Mouse (Mus musculus) spleen, postnatal 14 days (tissue): ENCODE data around the gene Gatm.
A peak's percentile ranks its signal among the peaks of the same experiment; 100 is the strongest.

ENCODE experiments used
- DNase-seq, 2 experiments: peaks; one replicate each; pipeline ENCODE4 v3.0.0; 2021 to 2022; ENCODE audit warnings: low spot score in 2 of 2

Gene Gatm

GRCm38 (mm10) chr2:122610746-122611653, at the start of gene Gatm:
Gene Gatm (minus strand): TSS chr2:122611303.
- DNase-seq = peak; percentile 29 to 50

- DNase-seq = no peak
These were observed 48.7 kb upstream of the Gatm start for GRCm38 (mm10) chr2:122659825-122660224.

DNA sequence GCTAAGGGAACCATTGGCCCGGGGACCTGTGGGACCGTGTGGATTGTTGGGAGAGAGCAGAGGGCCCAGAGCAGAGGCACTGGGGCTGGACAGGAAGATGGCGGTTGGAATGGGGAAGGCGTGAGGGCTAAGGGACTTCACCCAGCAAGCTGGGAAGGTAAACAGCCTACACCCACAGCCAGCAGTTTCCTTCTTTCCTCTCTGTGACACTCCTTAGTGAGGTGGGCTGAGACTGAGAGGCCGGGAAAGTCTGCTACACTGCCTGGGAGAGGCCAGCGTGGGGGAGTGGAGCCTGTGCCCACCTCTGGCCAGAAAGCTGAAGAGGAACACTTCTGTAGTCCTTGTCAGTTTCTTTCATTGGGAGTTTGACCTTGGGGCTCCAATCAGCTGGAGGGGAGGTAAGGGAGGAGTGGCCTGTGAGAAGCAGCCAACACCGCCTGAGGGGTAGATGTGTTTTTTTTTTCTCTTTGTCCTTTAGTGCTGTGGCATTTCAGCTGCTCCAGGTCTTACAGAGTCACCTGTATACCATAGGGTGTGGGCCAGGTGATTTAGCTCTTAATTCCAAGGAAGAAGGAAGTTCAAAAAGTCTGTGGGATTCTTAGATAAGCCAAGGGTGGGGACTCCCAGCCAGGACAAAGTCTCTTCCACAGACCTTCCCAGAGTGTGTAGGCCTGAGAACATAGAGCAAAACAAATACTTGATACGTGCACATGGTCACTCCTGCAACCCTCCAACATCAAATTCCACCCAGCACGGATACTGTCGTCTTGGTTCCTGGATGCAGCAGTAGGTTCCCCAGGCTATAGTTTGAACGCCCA, 46.8 kb upstream of the Gatm start:
- no peak for DNase-seq

DNA sequence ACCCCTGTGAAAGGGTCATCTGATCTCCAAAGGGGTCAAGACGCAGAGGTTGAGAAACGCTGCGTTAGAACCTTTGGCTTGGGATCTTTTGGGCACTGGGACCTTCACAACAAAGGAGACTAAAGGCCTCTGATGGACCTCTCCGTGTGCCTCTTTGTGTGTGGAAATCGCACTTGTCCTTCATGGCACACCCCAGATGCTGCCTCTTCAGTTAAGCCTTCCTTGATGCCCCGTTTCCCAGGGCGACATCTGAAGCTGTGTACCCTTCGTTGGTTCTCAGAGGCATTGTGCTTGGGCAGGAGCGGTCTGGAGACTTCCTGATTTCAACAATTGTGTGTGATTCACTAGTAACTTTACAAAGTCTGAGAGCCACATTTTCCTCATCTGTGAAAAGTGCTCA, 45.7 kb upstream of the Gatm start:
- no peak for DNase-seq

- DNase-seq = no peak
These were observed 44.9 kb upstream of the Gatm start for GRCm38 (mm10) chr2:122656052-122656451.

DNA sequence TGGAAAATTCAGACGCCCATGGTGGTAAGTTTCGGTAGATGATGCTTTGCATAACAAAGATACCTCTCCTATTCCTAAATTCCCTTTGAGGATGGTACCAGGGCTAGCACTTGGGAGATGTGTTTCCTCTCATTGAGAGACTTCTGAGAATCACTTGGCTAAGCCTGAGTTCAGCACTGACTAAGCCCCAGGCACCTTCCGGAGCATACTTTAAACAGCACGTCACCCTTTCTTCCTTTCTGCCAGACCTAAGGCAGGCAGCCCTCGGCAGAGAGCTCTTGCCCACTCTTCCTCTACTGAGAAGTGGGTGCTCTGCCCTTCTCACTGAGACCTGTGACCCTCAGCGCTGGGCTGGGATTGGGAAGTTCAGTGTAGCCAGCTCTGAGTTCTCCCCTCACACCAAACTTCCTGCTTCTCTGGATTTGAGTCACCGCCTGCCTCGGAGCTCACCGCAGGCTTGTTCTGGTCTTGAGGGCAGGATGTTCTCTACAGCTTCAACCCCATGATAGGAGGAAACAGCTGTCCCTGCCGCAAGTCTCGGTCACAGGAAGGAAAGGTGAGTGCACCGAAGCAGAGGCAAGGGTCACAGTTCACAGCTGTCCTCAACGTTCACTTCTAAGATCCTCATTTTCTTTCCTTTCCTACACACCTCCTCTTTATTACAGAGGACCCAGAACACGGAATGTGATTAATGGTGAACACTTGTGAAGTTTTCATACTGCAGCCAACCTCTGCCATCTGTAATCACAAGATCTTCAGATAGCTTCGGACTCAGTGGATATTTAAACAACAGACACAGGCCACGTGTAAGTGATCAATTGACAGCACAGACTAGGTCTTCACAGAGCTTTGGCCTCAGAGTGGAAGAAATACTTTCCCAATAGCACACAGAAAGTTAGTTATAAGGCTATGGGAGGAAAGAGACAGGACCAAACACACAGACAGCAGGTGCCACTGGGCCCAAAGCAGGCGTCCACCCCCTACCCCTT, 41.3 kb upstream of the Gatm start:
- peak; percentile 39 to 50 for DNase-seq

DNA sequence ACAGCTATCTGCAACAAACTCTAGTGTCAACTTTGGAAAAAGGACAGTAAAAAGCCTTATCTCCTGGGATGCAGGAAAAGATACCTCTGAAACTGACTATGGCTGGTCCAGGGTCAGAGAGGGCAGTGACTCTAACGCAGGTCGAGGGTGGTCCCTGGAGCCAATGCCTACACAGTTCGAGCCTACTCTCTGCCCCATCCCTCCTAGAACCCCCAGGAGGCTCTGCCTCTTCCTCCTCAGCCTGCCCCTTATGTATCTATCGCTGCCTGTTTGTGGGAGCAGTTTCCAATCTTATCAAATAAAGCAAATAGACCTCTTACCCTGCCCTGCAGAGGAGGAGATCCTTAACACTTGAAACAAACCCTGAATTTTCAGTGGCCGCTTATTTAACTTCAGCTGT, 27.6 kb upstream of the Gatm start:
- no peak for DNase-seq

GRCm38 (mm10) chr2:122638029-122638428, 26.9 kb upstream of the Gatm start:
- DNase-seq = no peak

DNA sequence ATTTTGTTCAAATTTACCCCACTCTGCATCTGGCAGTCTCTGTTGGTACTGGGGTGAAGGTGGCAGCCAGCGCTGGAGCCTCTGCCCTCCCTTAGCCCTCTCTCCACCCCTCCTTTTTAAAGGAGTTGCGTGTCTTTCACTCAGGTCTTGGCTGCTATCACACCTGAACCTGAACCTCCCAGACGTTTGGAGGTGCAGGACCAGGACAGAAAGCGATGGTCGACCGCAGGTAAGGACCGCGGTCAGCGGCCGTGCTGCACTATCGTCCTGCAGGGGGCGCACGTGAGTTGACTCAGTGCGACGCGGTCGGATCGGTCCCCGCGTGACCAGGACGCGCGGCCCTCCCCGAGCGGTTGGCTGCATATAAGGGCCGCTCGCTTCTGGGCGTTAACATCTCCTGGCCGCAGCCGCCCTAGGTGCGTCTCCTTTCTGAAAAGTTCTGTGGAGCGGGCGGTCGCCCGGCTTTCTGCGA, 26.5 kb upstream of the Gatm start:
- peak; percentile 46 to 71 for DNase-seq

DNA sequence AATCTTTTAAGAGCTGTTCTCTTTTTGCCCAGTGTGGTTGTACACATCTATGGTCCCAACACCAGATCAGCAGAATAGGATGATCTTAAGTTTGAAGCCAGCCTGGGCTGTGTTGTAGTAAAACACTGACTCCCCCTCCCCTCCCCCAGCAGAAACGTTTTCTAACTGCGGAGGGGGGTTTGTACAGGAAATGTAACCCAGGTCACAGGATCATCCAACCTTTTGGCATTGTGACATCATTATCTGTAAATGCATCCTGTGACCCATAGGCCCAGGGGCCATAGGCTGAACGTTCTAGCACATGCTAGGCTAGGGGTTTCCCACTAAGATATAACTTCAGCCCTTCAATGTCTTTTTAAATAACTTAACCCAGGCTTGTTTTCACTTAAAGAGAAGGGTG, 25.6 kb upstream of the Gatm start, which contains the start of gene AA467197:
Gene AA467197, plus strand, starts transcription at position 301 of the 400 bp plus-strand sequence.
- DNase-seq = no peak

DNA sequence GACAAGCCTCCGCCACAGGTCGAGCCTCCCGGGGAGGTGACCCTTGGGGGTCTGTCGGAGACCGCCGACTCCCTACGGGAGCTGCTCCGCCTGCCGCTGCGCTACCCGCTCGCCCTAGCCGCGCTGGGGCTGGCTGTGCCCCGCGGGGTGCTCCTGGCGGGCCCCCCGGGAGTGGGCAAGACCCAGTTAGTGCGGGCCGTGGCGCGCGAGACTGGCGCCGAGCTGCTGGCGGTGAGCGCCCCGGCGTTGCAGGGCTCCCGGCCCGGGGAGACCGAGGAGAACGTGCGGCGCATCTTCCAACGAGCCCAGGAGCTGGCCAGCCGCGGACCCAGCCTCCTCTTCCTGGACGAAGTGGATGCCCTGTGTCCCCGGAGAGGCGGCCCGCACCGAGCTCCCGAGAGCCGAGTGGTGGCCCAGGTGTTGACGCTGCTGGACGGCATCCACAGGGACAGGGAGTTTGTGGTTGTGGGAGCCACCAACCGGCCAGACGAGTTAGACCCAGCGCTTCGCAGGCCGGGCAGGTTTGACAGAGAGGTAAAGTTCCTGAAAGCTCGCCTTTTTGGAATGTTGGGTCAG, 20.2 kb upstream of the Gatm start:
- no peak for DNase-seq

GRCm38 (mm10) chr2:122630465-122631225, 19.5 kb upstream of the Gatm start:
- peak; percentile 60 to 69 for DNase-seq

DNA sequence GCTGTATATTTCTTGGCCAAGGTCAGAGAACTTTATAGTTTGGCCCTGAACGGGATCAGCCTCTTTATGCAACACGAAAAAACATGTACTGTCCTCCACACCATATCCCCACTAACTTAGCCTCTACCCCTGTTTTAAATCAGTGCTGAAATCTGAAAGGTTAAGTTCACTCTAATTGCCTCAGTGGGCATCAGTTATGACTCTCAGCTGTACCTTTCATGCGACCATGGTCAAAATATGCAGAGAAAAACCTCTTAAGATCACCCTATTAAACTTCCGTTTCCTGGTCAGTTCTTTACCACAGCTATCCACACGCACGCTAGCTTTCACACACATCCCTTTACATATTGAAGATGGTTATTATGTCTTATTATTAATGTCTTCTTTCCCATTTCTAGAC, 18.8 kb upstream of the Gatm start:
- DNase-seq = no peak

GRCm38 (mm10) chr2:122628976-122629375, 17.9 kb upstream of the Gatm start:
- peak; percentile 31 to 65 for DNase-seq

DNA sequence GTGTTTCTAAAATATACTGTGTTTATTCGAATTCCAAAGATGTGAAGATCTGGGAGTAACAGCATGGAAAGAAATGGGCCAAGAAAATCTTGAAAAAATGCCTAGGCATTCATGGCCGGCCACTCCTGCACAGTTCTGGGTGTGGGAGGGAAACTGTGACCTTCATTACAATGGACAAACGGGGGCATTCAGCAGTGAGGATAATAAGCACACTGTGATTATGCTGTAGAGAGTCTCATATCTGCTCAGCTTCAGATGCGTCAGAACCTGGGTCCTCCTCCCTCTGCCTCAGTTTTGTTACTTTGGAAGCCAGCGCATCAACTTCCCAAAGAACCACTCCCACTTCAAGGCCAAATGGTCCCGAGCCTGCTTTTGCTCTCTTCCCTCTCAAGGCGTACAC, 14.8 kb upstream of the Gatm start:
- DNase-seq = no peak

DNA sequence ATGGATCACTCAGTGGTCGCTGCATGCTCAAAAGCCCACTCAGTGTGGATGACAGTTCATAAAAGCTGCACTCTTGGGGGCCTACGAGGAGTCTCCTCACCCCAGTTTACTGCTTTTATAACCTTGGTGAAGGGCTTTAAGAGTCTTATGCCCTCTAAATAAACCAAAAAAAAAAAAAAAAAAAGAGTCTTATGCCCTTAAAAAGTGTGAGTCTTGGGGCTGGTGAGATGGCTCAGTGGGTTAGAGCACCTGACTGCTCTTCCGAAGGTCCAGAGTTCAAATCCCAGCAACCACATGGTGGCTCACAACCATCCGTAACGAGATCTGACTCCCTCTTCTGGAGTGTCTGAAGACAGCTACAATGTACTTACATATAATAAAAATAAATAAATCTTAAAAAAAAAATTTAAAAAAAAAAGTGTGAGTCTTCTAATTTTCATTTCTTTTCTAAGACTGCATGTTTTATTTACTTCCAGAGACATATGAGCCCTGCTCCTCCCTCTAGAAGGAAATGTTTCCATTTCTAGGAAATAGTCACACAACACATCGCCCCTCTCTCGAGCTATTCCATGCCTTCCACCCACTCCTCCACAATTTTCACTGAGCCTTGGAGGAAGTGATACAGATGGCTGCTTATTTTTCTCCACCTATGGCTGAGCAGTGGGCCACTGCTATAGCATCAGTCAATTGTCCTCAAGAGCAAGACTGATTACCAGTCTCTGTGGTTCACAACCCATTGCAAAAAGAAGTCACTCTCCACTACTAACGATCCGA, 10.4 kb upstream of the Gatm start:
- DNase-seq = no peak

GRCm38 (mm10) chr2:122618719-122619118, 7.6 kb upstream of the Gatm start:
- DNase-seq = no peak

DNA sequence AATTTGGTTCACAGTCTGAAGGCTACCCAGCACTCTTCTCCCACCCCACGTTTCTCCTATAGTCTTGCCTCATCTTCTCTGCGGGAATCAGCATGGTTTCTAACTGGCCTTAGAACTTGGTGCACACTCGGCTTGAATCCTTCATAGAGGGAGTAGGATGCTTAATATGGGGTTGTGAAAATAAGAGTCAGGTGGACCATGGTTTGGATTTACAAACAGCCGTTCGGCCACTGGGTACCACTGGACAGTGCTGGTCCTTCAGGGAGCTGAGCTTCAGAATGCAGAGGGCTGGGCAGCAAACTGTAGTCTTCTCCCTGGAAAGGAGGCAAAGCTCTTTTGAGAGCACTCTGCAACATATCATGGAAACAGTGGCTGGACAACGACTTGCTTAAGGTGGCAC, 6.7 kb upstream of the Gatm start:
- no peak for DNase-seq

DNA sequence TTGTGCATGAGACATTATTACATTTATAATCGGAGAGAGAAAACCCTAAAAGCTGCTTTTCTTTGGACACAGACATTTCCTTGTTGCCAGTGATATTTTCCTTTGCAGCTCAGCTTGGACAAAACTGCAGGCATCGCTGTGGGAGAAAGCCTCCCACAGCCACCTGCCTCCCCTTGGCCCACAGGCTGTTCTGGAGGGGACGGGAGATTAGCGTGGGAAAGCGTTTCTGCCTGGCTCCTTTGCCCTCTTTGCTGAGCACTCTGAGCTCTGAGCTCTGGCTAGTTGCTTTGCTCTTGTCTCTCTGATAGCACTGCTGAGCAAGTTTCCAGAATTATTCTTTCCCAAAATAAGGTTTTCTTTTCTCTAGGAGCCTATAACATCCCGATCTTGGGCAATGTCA, 5.1 kb upstream of the Gatm start:
- no peak for DNase-seq

DNA sequence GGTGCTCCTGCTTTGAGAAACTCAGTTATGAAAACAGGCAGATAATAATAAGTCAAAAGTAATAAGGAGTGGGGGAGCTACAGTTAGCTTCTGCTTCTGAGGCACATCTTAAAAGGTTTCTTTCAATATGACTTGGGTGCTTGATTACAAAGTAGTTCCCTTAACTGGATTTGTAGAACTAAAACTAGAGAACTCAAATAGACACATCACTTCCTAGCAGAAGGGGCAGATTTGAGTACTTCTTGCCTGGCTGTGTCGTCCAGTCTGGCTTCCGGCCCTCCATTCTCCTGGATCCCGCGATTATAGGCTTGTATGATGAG, 511 bp upstream of the Gatm start:
- DNase-seq = no peak
